Mouse (Mus musculus) heart, adult 11 months (tissue): ENCODE measurements around the gene Vcp.

ENCODE experiments used
- DNase-seq: peaks from one replicate; pipeline ENCODE4 v3.0.0; 2022

The Vcp gene

DNA sequence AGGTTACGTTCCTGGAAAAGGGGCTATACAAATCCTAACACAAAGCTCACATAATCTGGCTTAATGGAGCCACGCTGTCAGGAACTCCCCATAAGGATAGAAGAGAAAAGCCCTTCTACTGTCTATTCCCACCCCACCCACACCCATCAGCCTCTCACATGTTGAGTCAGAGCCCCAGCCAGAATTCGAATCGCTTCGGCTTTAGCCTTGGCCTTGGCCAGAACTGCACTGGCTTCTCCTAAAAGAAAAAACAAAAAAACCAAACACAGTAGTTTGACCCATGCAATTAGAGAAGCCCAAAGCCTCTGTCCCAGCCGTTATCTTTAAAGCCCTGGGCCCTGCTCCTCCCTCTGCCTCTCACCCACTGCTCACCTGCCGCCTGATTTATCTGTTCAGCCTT, 28.8 kb upstream of the Vcp start:
- DNase-seq, result no peak

DNA sequence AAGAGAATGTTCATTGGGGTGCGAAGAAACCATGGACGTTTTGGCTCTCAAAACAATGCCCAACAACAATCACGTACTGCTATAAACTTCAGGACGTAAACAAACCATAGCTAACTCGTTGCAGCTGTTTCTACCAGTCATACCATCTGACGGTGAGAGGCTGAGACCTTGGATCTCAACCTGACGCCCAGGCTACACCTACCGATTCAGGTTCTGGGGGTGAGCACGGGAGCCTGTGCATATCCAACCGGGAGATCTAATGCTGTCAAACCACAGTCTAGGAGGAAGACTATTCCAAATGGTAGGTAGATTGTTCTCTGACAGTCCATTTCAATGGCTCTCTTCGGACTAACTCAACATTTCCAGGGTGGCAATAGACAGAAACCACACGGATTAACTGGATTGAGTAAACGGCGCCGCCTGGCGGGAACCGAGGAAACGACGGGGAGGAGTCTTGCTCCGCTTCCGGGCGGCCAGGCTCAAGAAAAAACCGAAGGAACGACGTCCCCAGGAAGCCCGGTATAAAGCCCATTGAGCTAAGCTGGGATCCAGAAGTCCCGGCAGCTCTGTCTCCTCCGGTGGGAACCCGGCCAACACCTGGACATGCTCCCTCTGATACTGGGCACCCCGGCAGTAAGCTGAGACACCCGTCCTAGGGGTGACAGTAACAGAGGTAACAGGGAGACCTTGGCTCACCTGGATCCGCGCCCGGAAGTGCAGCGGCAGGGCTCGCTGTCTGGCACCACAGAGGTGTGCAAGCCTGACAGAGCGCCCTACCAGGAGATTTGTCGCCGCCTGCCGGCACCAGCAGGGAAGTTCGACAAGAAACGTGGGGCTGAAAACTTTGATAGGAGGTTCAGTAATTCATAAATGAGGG, 25.0 kb upstream of the Vcp start, which contains the start of gene Pigo:
TSS of gene Pigo (minus strand) at position 736 of the 877 bp plus-strand sequence.
- peak; percentile 99 for DNase-seq

GRCm38 (mm10) chr4:43024673-43025072, 24.4 kb upstream of the Vcp start:
- peak; percentile 93 for DNase-seq

DNA sequence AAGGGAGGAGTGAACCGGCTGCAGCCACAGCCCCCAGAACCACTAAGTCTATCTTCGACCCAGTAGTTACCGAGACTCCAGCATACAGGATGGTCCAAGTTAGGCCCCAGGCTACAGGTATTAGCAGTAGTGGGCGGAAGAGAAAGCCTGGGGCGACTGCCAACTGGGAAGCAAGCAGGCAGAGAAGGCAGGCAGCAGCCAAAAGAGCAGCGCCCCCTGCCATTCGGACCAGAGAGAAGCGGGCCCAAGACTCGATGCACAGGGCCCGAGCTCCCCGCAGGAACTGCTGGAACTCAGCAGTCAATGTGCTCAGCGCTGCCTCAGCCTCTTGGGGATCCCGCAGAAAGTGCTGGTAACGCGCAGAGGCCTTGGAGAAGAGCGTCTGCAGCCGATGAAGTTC, 21.0 kb upstream of the Vcp start:
- DNase-seq, result no peak

GRCm38 (mm10) chr4:43020876-43021275, 20.6 kb upstream of the Vcp start:
- DNase-seq, result peak; percentile 89

DNA sequence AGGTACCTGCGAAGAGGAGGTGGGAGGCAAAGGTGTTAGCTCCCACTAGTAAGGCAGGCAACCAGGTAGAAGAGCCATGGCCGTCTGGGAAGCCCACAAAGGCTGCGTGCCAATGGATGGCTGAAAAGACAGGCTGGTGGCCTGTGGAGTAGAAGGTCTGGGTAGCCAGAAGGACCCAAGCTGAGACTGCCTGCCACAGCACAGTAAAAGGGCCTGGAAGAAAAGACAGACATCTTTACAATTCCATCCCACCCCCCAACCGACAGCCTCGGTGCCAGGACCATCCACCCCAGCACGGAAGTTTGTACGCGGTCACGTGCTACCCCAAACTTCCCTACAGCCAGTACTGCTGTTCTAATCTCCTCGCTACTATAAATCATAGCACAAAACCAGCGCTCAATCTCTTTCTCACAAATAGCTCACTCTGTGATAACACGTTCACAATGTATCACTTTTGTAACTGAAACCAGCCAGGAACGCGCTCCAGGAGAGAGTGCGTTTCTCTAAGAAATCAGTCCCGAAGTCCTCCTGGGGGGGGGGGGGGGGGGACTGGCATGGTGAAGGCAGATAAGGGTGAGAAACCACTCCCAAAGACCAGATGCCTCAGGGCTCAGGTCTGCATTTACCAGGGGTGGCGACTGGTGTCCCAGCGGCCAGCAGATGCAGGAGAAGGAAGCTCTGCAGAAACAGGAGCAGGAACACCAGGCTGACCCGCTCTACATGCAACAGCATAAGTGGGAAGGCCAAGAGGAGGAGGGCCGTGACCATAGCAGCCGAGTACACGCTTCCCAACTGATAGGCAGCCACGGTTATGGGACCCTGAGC, 19.5 kb upstream of the Vcp start:
- DNase-seq, result peak; percentile 93

GRCm38 (mm10) chr4:43019176-43019575, 18.9 kb upstream of the Vcp start:
- DNase-seq, result peak; percentile 94

GRCm38 (mm10) chr4:43018156-43018555, 17.8 kb upstream of the Vcp start:
- DNase-seq, result peak; percentile 87

GRCm38 (mm10) chr4:43012091-43012490, 11.8 kb upstream of the Vcp start:
- DNase-seq, result no peak

- DNase-seq, result peak; percentile 99
Measured at GRCm38 (mm10) chr4:43010161-43011038, 10.1 kb upstream of the Vcp start, which contains the start of gene Fancg. Fancg (minus strand) TSS chr4:43010506.

- peak; percentile 87 for DNase-seq
Measured at GRCm38 (mm10) chr4:43005765-43006164, 5.5 kb upstream of the Vcp start.

GRCm38 (mm10) chr4:43004951-43005350, 4.6 kb upstream of the Vcp start:
- peak; percentile 91 for DNase-seq

DNA sequence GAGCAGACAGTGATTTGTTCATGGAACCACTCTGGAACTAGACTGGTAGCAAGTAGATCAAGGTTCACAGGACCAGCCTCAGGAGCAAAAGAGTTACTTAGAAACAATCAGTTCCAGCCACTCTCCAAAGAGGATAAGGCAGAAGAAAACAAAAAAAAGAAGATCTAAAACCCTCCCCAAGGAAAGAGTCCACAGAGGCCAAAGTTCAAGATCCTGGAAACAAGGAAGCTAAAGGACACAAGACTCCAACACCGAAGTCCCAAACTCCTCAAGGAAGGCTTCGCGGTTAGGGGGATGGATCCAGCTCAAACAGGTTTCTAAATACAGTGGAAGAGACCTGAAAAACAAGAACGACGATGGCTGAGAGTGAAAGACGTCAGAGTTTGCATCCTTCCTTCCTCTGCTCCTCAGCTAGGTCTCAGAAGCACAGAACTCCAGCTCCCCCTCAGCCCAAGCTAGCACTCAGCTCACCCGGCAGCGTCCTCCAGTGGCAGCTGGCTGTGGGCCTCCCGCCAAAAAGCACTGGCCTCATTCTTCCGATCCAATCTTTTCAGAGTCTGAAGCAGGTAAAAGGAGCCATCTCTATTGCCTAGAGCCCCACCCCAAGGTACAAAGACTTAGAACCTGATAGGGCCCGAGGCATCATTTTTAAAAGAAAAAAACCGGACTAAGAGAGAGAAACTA, 2.6 kb upstream of the Vcp start:
- DNase-seq, result peak; percentile 88

GRCm38 (mm10) chr4:43001272-43001671, 965 bp upstream of the Vcp start:
- DNase-seq, result peak; percentile 87

- DNase-seq, result peak; percentile 98
Measured at GRCm38 (mm10) chr4:42999451-43000140, 711 bp downstream of the Vcp start.

DNA sequence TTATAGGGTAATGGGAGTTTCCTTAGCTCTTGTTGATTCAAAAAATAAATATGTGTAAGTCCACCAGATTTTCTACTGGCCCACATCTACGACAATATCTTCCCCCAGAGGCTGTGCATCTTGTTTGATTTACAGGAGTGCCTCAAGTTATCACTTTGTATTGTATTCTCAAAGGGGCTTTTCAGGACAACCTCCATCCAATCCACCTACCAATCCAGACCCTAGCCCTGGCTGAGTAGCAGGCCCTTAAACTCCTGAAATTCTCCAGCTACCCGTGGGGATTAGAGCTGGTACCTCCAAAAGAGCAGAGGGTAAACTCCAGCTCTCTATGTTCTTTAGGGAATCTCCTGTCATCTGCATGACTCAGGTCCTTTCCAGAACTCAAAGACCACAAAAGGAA, 2.3 kb downstream of the Vcp start:
- DNase-seq, result peak; percentile 72

- no peak for DNase-seq
Measured at GRCm38 (mm10) chr4:42988296-42988695, 12.0 kb downstream of the Vcp start.

- DNase-seq, result peak; percentile 68
Measured at GRCm38 (mm10) chr4:42980467-42980866, 19.8 kb downstream of the Vcp start.

DNA sequence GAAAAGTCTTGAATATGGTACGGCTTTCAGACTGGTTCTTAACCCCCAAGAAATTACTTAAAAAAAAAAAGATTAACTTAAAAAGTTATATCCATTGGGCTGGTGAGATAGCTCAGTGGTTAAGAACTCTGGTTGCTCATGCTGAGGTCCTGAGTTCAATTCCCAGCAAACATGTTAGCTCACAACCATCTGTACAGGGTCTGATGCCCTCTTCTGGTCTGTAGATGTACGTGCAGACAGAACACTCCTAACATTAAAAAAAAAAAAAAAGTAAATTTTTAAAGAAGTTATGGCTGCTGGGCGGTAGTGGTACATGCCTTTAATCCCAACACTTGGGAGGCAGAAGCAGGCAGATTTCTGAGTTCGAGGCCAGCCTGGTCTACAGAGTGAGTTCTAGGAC, 22.2 kb downstream of the Vcp start:
- DNase-seq, result peak; percentile 12

DNA sequence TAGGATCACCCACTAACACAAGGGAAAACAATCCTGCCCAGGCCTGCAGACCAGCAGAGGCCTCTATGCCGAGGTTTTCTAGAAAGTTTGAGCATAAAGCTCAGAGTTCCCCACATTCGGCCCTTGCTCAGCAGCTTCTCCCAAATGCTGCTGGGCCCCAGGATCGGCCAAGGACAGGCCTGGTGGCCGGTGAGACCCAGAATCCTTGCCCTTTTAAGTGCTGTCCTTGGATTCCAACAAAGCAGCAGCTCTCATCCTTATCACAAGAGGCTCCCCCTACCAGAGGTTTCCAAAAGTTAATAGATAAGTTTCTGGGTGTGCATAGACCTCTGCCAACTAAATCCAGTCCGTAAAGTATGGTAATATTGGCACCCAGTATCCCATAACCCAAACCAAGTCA, 26.4 kb downstream of the Vcp start:
- DNase-seq, result peak; percentile 58

DNA sequence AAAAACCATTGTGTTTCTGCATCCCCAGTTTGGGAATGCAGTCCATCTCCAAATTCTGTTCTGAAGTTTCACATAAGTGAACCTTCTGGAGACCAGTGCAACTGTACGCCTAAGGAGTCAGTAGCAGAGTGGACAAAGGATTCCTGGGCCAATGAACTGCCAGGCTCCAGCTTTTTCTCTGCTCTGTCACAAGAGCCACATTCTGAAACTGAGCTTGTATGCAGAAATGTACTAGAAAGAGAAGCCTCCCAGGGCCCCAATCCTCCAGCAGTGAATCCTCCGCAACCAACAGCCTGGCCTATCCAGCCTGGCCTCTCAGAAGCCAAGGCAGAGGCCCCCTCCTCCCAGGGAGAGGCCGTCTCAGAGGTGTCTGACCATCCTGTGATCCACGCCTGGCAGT, 27.4 kb downstream of the Vcp start:
- DNase-seq, result no peak
